Mouse (Mus musculus) liver, embryonic 14.5 days (tissue): ENCODE measurements at regions not wholly inside any gene's neighbourhood (a gene's known extent, or its start where the extent isn't known, plus 50 kb on each side); places are given as distances from the start of the nearest gene placed in this dataset.

Experiments
- ATAC-seq: fragments of 200-750 bp; cut with Nextera tagmentation; 2 replicates; pipeline ENCODE4 v1.8.0; 2017; ENCODE audit warnings: moderate number of reproducible peaks, mild to moderate bottlenecking, moderate library complexity; ENCODE audit not compliant: insufficient read depth
- DNase-seq, 3 experiments: peaks; one replicate each; pipeline ENCODE4 v3.0.0-alpha.2; 2012 to 2013; ENCODE audit warnings: low read depth in 3 of 3, low spot score in 3 of 3
- H3K27ac ChIP-seq: fragments of 300-500 bp; sonication (generic); 2 replicates; pipeline ENCODE4 v1.5.1; 2014; ENCODE audit warnings: moderate library complexity, mild to moderate bottlenecking, control low read depth, inconsistent platforms
- H3K27me3 ChIP-seq: fragments of 300-500 bp; sonication (generic); 2 replicates; pipeline ENCODE4 v1.6.1; 2014; ENCODE audit warnings: mild to moderate bottlenecking, low read length, moderate library complexity; ENCODE audit not compliant: control insufficient read depth, insufficient read depth
- H3K36me3 ChIP-seq: fragments of 300-500 bp; sonication (generic); replicated peaks from 2 replicates; pipeline ENCODE4 v1.6.1; 2014; ENCODE audit warnings: low read depth; ENCODE audit not compliant: control insufficient read depth, insufficient read depth
- H3K4me1 ChIP-seq, 2 experiments: fragments of 200-500 bp in 1 of 2; fragments of 300-500 bp in 1 of 2; sonication (generic) in 1 of 2; replicated peaks; 2 replicates each; pipeline ENCODE4 v1.6.1; 2012 to 2014; ENCODE audit warnings: antibody characterized with exemption in 1 of 2, inconsistent platforms in 1 of 2, low read length in 1 of 2; ENCODE audit not compliant: control insufficient read depth in 2 of 2, insufficient read depth in 2 of 2
- H3K4me2 ChIP-seq: fragments of 300-500 bp; sonication (generic); 2 replicates; pipeline ENCODE4 v1.6.1; 2014; ENCODE audit warnings: low read depth, mild to moderate bottlenecking, control low read depth, moderate library complexity
- H3K4me3 ChIP-seq, 2 experiments: fragments of 200-500 bp in 1 of 2; fragments of 300-500 bp in 1 of 2; sonication (generic) in 1 of 2; 2 replicates each; pipeline ENCODE4 v1.5.1; 2012 to 2014; ENCODE audit warnings: low read depth in 2 of 2, low read length in 2 of 2, mild to moderate bottlenecking in 2 of 2, control low read depth in 1 of 2, inconsistent platforms in 1 of 2, moderate library complexity in 1 of 2; ENCODE audit not compliant: insufficient read depth in 1 of 2
- H3K9ac ChIP-seq: fragments of 300-500 bp; sonication (generic); replicated peaks from 2 replicates; pipeline ENCODE4 v1.6.1; 2014; ENCODE audit warnings: mild to moderate bottlenecking, control low read depth, moderate library complexity
- H3K9me3 ChIP-seq: fragments of 300-500 bp; sonication (generic); 2 replicates; pipeline ENCODE4 v1.6.1; 2016; ENCODE audit warnings: low read length, mixed read lengths; ENCODE audit not compliant: control insufficient read depth
- CTCF ChIP-seq: IDR thresholded peaks from 2 replicates; pipeline ENCODE4 v1.5.1; 2016; ENCODE audit warnings: antibody characterized with exemption, low read depth, control low read depth
- EP300 ChIP-seq: IDR thresholded peaks from 2 replicates; pipeline ENCODE4 v1.6.1; 2016; ENCODE audit warnings: antibody characterized with exemption, low read depth
- WGBS: fragments of 180-500 bp; shearing (Covaris S2); extraction: QIAGEN DNeasy Blood & Tissue Kit; methylation state at CpG from one replicate; pipeline ENCODE4 v1.1.7; 2014; ENCODE audit not compliant: insufficient replicate concordance; 5-methylcytosine and 5-hydroxymethylcytosine counted together

GRCm38 (mm10) chr10:51912096-51912495 lies 110.2 kb upstream of the Vgll2 start:
- TF ChIP-seq CTCF (no peak), EP300 (no peak)
- no peaks in the 10 kb centered on the region for H3K4me1 ChIP-seq
- H3K4me3 ChIP-seq = no peak overlapping the region
- no peak overlapping the region for H3K4me2 ChIP-seq
- no peak for ATAC-seq
- no peak for DNase-seq
- WGBS = 15% methylated on average over 1 of the region's 1 CpGs
- H3K9ac ChIP-seq = no peak overlapping the region
- no peak overlapping the region for H3K27ac ChIP-seq
- no peaks in the 10 kb centered on the region for H3K36me3 ChIP-seq
- H3K27me3 ChIP-seq = no peaks in the 10 kb centered on the region
- no peaks in the 10 kb centered on the region for H3K9me3 ChIP-seq

GRCm38 (mm10) chr10:51926644-51927043 lies 95.7 kb upstream of the Vgll2 start:
- Histone ChIP-seq H3K36me3 (no peaks in the 10 kb centered on the region), H3K4me3 (no peak overlapping the region), H3K27ac (no peak overlapping the region), H3K27me3 (no peaks in the 10 kb centered on the region), H3K9ac (no peak overlapping the region), H3K4me1 (no peaks in the 10 kb centered on the region), H3K9me3 (no peaks in the 10 kb centered on the region), H3K4me2 (no peak overlapping the region)
- ATAC-seq (no peak), DNase-seq (no peak)
- TF ChIP-seq CTCF (no peak), EP300 (no peak)
- 34% methylated on average over 2 of the region's 2 CpGs for WGBS

- no peaks in the 10 kb centered on the region for H3K4me1 ChIP-seq
- H3K9ac ChIP-seq = no peak overlapping the region
- H3K27ac ChIP-seq = no peak overlapping the region
- no peak for TF ChIP-seq EP300
- TF ChIP-seq CTCF = no peak
- no peaks in the 10 kb centered on the region for H3K27me3 ChIP-seq
- no peak overlapping the region for H3K4me3 ChIP-seq
- ATAC-seq = no peak
- H3K36me3 ChIP-seq = no peaks in the 10 kb centered on the region
- WGBS = 74% methylated on average over 6 of the region's 6 CpGs
- H3K9me3 ChIP-seq = no peaks in the 10 kb centered on the region
- H3K4me2 ChIP-seq = no peak overlapping the region
- no peak for DNase-seq
These were observed 93.0 kb upstream of the Vgll2 start for GRCm38 (mm10) chr10:51929341-51929740.

- DNase-seq = no peak
- no peak for ATAC-seq
- Histone ChIP-seq H3K4me2 (no peak overlapping the region), H3K36me3 (no peaks in the 10 kb centered on the region), H3K27me3 (no peaks in the 10 kb centered on the region), H3K9ac (no peak overlapping the region), H3K4me1 (no peaks in the 10 kb centered on the region), H3K27ac (no peak overlapping the region), H3K4me3 (no peak overlapping the region), H3K9me3 (no peaks in the 10 kb centered on the region)
- WGBS = 45% methylated on average over 2 of the region's 2 CpGs
- TF ChIP-seq CTCF = no peak
- no peak for TF ChIP-seq EP300
These were observed 92.0 kb upstream of the Vgll2 start for GRCm38 (mm10) chr10:51930266-51930665.

GRCm38 (mm10) chr10:51930696-51931095 lies 91.6 kb upstream of the Vgll2 start:
- H3K9me3 ChIP-seq = no peaks in the 10 kb centered on the region
- no peak overlapping the region for H3K4me3 ChIP-seq
- H3K4me2 ChIP-seq = no peak overlapping the region
- H3K36me3 ChIP-seq = no peaks in the 10 kb centered on the region
- no peaks in the 10 kb centered on the region for H3K4me1 ChIP-seq
- H3K27ac ChIP-seq = no peak overlapping the region
- 45% methylated on average over 1 of the region's 1 CpGs for WGBS
- ATAC-seq = no peak
- H3K27me3 ChIP-seq = no peaks in the 10 kb centered on the region
- no peak overlapping the region for H3K9ac ChIP-seq
- TF ChIP-seq EP300 (no peak), CTCF (no peak)
- no peak for DNase-seq

GRCm38 (mm10) chr10:51935482-51935881 lies 86.8 kb upstream of the Vgll2 start:
- ATAC-seq = no peak
- no peaks in the 10 kb centered on the region for H3K27me3 ChIP-seq
- no peak for TF ChIP-seq EP300
- TF ChIP-seq CTCF = no peak
- WGBS = 72% methylated on average over 3 of the region's 3 CpGs
- no peaks in the 10 kb centered on the region for H3K36me3 ChIP-seq
- H3K4me2 ChIP-seq = no peak overlapping the region
- H3K4me1 ChIP-seq = no peaks in the 10 kb centered on the region
- H3K27ac ChIP-seq = no peak overlapping the region
- no peak overlapping the region for H3K9ac ChIP-seq
- H3K4me3 ChIP-seq = no peak overlapping the region
- DNase-seq = no peak
- H3K9me3 ChIP-seq = no peaks in the 10 kb centered on the region
